In the genomic region with DNA sequence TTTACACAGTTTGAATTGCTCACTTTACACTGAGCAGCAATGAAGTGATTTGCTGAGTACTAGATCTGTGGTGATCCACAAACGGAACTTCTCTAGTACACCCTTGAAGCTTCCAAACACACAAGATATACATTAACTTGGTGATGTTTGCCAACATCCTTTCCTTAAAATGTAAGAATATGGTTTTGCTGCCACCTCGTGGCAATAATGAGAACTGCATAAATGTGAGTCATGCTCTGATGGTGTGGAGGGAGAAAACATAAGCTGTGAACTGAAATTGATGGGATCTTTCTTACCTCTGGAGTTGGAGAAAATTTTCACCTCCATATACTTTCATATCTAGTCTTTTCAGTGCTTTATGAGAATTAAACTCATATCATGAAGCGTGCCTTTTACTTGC, we compare ENCODE assay signal across 7 mouse cellular contexts. TPM values are rescaled to one million over a fixed set of nuclear protein-coding genes. Genes with fewer than 3 reads are reported as not detected.
DNase-seq lines count a peak whose midpoint lies in the region; ATAC-seq lines count a peak whose summit lies in the region.

No protein-coding gene starts in this region.

- no peaks in the 10 kb centered on the region for H3K36me3 ChIP-seq in limb, embryonic 11.5 days (ENCODE audit: control insufficient read depth, insufficient read depth, low read length)

- WGBS in limb, embryonic 11.5 days, result 9% methylated on average over 3 of the region's 3 CpGs

- no peak overlapping the region for H3K4me3 ChIP-seq in limb, embryonic 11.5 days (ENCODE audit: low read depth, low read length)

- no peak overlapping the region for H3K9ac ChIP-seq in limb, embryonic 11.5 days (ENCODE audit: low read length)

- no peaks in the 10 kb centered on the region for H3K9me3 ChIP-seq in limb, embryonic 11.5 days (ENCODE audit: control insufficient read depth, low read length)

- H3K4me1 ChIP-seq in limb, embryonic 11.5 days (ENCODE audit: control insufficient read depth, insufficient read depth, low read length), result no peaks in the 10 kb centered on the region

- no peaks in the 10 kb centered on the region for H3K27me3 ChIP-seq in limb, embryonic 11.5 days (ENCODE audit: control insufficient read depth, insufficient read depth, low read length)

- H3K4me2 ChIP-seq in limb, embryonic 11.5 days (ENCODE audit: low read depth, severe bottlenecking), result no peak overlapping the region

- ATAC-seq in limb, embryonic 11.5 days (ENCODE audit: insufficient number of reproducible peaks, low FRiP score, low TSS enrichment, low read depth), result no peak

- DNase-seq in ovary, postnatal 10 days (ENCODE audit: low spot score), result peak; percentile 25
- DNase-seq in ovary, adult 18-20 months (ENCODE audit: low spot score), result no peak
- DNase-seq in adrenal gland, adult 18-20 months (ENCODE audit: low spot score in 2 of 2), result peak; percentile 36 to 44
- peak; percentile 85 for DNase-seq in embryo, embryonic 10.5 days (ENCODE audit: low spot score)
- peak; percentile 45 for DNase-seq in kidney, adult 9 months
- DNase-seq in limb, embryonic 11.5 days (ENCODE audit: low spot score), result peak; percentile 72
- DNase-seq in retina, postnatal 1 day, result peak; percentile 73

- no peak overlapping the region for H3K27ac ChIP-seq in limb, embryonic 11.5 days (replicated peaks; ENCODE audit: low read depth, low read length)

RNA-seq across cellular contexts. Expression of gene Bex3, which starts 51.6 kb away (rescaled TPM):
- 100 to 1,000 TPM in 1 of 2 experiments, 10 to 100 TPM in 1; 89.5 to 140 TPM for total RNA-seq in adrenal gland, adult 18-20 months (2021)
- 681 and 702 TPM in 2 replicates for polyA plus RNA-seq in limb, embryonic 11.5 days (2014; fragmentation: Nextera tagmentation; extraction: Ambion mirVana)
